Mouse (Mus musculus): ENCODE measurements around the gene Lrrc56. TPM values are rescaled to one million over a fixed set of nuclear protein-coding genes. Genes with fewer than 3 reads are reported as not detected.
"Not testable (repeated sequence)": the region's sequence is repeated elsewhere in the genome, so short reads cannot be mapped to it uniquely, and the experiment has no call there.

Gene Lrrc56
- total RNA-seq, 2 experiments from 2014 or later, result 8.8 to 9.9 TPM

DNA sequence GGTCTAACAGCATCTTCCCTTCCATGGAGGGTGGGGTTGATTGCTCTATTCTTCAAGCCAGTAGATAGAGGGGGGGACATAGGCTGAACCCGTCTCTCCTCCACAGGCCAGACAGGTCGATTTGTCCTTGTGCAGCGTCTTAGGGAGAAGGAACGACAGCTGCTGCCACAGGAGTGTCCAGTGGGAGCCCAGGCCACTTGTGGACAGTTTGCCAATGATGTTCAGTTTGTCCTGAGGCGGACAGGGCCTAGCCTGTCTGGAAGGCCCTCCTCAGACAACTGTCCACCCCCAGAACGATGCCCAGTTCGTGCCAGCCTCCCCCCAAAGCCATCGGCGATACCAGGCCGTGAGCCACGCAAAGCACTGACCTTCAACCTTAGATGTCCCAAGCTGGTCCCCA, 22.9 kb downstream of the Lrrc56 start:
- DNase-seq (ENCODE audit: low spot score in 2 of 2), result no peak

DNA sequence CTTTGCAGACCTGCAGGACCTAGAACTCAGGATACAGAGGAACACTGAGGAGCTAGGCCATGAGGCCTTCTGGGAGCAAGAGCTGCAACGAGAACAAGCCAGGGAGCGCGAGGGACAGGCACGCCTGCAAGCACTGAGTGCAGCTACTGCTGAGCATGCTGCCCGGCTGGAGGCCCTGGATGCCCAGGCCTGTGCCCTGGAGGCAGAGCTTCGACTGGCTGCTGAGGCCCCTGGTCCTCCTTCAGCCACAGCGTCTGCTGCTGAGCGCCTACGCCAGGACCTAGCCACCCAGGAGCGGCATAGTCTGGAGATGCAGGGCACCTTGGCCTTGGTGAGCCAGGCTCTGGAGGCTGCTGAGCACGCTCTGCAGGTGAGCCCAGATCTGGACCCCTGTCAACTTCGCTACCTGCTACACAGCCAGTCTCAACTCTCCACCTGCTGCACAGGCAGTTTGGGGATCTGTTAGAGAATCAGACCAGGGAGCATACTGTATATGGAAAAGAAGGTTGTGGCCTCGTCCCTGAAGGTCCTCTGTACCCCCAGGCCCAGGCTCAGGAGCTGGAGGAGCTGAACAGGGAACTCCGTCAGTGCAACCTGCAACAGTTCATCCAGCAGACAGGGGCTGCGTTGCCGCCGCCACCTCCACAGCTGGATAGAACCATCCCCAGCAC, 23.5 kb downstream of the Lrrc56 start:
- DNase-seq (ENCODE audit: low spot score in 2 of 2), result no peak

DNA sequence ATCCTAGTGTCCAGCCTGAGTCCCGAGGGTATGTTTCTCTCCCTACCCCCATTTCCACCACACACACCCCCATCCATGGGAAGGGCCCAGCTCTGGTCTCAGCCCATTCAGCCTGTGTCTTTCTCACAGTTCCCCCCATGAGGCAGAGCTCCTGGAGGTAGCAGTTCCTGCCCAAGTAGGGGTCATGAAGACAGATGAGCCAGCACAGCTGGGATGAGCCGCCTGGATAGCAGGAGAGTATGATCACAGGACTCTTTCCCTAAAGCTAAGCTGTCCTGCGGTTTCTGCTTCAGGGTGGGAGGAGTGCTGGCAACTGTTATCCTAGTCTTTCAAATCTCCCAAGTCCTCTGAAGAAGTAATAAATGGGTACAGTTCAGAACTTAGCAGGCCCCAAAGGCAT, 24.2 kb downstream of the Lrrc56 start:
- no peak for DNase-seq (ENCODE audit: low spot score in 2 of 2)

DNA sequence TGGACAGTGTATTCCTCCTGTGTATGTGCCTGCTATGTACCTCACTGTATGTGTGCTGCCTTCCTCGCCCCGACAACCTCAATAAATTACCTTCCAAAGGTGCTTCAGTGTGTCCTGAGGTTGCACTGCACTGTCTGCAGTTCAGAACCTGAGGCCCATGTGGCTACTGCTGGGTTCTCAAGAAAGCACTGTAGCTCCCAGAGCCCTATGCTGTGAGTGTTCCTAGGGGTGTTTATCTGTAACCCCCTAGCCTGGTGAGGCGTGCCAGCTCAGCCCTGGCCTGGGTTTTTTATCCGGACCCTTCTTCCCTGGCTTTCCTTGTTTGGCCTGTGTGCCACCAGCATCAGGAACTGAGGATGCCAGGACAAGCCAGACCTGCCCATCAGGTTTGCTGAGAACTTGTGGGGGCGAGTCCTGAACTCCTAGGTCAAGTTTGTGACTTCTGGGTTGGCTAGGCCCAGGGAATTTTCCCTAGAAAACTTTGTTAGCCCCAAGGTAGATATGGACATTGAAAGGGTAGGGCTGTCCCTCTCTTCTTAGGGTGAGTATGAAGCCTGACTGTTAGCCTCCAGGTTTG, 24.7 kb downstream of the Lrrc56 start:
- no peak for DNase-seq (ENCODE audit: low spot score in 2 of 2)

DNA sequence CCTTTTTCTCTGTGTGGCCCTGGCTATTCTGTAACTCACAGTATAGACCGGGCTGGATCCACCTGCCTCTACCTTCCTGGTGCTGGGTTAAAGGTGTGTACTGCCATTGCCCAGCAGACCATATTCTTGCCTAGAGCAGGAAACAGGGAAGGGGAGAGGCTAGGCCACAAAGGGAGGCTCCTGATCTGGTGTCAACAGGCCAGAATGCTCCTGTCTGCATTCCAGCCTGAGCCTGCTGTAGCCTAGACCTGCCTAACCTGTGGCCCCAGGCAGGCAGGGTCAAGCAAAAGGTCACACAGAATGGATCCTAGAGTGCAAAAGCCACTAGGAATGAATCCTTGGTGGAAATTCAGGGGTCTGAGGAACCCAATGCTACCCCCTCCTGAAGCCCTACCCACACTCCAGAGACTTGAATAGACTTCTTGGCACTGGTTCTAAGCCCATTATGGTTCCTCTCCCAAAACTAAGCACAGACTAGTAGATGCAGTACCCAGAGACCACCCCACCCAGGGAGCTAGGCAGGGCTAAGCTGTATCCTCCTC, 25.7 kb downstream of the Lrrc56 start:
- DNase-seq (ENCODE audit: low spot score in 2 of 2), result no peak

DNA sequence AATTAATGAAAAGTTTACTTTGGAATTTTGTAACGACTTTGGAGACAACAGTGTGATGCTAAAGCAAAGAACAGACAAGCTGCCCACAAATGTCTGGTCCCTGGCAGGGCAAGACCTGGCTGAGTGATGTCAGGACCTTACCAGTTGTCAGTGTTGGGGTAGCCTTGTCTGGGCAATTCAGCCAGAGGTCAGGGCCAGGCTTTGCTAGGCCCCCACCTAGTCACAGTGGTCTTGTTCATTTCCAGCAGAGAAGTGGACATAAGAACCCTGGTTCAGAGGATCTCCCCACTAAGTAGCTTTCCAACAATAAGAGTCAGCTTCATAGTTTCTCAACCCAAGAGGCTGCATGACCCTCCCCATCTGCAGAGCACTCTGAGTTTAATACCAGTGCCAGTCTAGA, 26.4 kb downstream of the Lrrc56 start:
- no peak for DNase-seq (ENCODE audit: low spot score in 2 of 2)

DNA sequence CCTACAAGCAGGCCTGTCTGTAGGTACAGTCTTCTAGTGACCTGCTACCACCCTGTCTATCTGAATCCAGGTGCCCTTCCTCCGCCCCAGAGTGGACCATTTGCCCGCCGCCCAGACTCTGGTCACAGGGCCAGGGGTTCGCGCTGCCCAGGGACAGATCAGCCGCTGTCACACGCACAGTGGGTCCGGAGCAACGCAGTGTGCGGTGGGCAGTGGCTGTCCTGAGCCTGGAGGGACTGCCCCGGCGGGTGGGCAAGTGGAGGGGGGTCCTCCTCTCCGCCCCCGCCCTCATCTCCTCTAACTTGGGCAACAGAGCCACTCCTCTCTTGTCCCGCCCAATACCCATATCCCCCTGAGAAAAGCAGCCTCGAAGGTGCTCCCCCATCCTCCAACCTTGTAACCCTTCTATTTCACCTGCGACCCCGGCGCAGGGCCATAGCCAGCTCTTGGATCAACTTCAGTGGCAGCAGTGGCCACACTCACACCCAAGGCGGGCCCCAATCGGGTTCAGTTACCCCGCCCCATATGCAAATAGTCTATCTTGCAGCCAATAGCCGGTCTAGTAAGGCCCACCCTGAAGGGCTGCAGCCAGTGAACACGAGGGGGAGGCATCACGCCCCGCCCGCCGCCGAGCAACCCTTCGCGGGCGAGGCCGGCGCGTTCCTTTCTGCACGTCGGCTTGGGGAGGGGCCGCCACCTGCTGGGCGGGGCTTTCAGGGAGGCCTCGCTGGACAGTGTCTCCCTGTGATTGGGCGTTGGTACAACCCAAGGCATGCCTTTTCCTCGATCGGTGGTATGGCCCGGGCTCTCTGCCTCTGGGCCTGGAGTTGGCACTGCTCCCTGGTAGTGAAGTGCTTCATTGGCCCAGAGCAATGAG, 27.5 kb downstream of the Lrrc56 start:
- peak; percentile 90 to 96 for DNase-seq (ENCODE audit: low spot score in 2 of 2)

DNA sequence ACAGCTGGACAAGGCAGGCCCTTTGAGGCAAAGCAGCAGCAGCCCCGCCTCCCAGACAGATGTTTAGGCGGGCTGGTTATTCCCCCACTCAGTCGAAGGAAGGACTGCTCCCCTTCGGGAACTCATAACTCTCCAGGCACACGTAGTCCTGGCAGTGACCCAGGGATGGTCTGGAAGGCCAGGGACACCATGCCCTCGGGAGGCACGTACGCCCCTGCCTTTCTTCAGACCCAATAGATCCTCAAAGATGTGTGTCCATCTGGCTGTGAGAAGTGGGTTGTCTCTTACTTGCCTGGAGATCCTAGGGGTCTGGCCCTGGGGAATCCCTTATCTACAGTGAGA, 28.1 kb downstream of the Lrrc56 start:
- no peak for DNase-seq (ENCODE audit: low spot score in 2 of 2)

DNA sequence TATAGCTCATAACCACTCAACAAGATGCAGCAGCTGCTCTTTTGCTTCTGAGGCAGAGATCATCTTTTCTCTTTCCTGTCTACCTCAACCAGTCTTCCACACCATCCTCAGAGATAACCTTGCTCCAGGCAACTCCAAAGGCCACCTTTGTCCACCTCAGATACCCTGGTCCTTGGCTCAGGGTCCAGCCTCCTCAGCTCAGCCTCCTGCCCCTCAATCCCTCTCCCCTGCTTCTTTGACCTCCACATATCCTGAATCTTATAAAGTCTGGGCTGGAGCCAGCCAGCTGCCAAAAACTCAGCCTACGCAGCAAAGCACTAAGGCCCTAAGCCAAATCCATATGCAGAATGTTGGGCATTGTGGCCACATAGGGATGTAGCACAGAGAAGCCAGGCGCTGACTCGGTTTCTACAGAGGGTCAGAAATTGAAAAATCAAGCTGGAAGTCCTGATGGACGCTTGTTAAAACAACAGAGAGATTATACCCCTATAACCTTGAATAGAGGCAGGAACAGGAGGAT, 28.8 kb downstream of the Lrrc56 start:
- no peak for DNase-seq (ENCODE audit: low spot score in 2 of 2)

DNA sequence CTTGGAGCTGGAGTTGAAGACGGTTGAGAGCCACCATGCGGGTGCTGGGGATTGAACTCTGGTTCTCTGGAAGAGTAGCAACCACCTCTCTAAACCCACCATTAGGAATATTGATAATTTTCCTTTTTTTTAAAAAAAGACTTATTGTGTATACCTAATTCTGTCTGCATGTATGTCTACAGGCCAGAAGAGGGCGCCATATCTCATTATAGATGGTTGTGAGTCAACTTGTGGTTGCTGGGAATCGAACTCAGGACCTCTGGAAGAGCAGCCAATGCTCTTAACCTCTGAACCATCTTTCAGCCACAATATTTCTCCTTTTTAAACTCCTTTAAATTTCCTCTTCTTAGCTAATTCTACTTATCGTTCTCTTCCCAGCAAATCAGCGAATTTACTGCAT, 32.6 kb downstream of the Lrrc56 start:
- no peak for DNase-seq (ENCODE audit: low spot score in 2 of 2)

DNA sequence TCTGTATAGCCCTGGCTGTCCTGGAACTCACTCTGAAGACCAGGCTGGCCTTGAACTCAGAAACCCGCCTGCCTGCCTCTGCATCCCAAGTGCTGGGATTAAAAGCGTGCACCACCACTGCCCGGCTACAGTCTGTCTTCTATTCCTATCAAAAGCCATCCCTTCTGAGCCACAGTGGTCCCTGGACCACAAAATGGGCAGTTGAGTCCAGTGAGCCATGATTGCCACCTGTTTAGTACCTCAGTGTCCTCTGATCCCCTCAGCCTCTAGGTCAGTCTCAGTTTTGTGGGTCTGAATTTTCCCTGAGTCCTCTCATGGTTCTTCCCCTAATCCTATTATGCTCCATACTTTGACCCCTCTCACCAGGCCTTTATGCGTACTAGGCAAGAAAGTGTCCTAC, 33.8 kb downstream of the Lrrc56 start:
- no peak for DNase-seq (ENCODE audit: low spot score in 2 of 2)

DNA sequence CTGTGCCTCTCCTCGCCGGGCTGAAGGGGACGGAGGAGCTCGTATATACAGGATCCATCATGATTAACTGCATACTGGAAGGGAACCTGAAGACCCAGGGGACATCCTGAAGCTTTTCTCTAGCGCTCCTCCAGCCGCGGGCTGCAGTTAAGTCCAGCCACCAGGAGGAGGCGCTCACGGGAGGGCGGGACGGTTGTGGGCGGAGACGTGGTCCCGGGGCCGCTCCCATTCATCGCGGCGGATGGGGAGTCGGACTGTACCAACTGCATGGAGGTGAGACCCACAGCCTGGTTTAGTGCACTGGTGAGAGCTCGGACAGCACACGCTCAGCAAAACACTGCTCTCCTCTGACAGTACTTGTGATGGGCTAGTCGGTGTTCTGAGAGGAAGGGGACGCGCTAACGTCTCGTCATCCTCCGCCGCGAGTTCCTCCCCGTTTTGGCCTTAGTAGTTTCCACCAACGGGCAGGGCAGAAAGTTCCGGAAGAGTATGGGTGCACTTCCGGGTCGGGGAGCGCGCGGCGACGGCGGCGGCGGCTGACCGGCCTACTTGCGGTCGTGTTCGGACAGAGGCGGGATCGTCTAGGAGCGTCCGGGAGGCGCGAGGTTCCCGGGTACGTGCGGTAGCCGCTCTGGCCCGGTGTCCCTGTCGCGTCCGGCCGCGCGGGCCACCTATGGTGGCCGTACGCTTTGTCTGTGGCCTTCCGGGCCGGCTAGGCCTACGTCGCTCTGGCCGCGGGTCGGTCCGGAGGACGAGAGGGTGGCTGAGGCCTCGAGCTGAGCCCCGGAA, 34.5 kb downstream of the Lrrc56 start, which contains the start of gene Phrf1:
Phrf1 (plus strand) TSS at position 506 of the 789 bp plus-strand sequence.
- peak; percentile 88 to 93 for DNase-seq (ENCODE audit: low spot score in 2 of 2)

DNA sequence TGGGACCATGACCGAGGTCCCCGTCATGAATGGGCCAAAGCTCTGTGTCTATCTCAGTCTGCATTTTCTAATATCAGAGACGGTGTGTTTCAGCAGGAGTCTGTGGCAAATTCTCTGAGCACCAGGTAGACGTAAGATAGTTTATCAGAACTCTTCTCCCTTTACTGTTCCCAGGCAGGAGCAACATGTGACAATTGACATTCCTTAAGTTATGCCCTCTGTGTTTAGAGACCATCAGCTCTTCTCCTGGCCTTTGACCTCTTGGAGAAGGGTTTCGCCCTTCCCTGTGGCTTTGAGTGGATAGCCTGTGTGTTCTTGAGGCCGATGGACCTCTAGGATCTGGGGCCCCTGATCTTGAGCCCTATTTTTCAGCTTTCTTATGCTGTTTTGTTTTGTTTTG, 35.7 kb downstream of the Lrrc56 start:
- no peak for DNase-seq (ENCODE audit: low spot score in 2 of 2)

DNA sequence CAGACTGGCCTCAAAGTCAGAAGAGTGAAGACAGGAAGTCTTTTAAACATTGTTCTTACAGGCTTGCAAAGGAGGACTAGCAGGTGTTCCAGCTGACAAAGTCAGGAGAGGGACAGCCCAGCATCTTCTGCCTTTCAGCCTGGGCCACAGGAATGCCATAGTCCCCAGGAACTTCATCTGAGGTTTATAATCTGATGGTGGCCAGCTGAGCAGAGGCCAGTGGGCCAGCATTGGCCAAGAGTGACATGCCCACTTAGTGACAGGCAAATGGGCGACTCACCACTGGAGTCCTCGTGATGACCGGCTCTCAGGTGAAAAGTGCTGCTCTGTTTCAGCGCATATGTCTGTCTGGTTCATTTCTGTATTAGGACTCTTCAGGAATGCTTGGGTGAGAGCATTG, 36.6 kb downstream of the Lrrc56 start:
- no peak for DNase-seq (ENCODE audit: low spot score in 2 of 2)

DNA sequence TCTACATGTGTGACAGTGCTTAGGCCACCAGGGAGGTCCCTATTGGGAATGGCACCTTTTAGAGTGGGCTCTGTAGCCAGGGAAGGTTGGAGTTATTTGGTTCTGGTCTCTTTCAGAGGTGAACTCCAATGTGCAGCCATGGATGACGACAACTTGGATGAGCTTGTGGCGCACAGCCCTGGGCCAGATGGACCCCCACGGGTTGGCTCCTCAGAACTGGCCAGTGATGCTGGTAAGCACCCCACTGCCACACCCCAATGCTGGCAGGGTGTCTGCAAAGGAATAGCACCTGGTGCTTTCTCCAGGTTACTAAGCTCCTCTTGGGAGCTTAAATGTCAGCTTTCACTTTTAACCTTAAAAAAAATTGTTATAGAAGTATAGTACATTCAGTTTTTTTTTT, 37.2 kb downstream of the Lrrc56 start:
- no peak for DNase-seq (ENCODE audit: low spot score in 2 of 2)

DNA sequence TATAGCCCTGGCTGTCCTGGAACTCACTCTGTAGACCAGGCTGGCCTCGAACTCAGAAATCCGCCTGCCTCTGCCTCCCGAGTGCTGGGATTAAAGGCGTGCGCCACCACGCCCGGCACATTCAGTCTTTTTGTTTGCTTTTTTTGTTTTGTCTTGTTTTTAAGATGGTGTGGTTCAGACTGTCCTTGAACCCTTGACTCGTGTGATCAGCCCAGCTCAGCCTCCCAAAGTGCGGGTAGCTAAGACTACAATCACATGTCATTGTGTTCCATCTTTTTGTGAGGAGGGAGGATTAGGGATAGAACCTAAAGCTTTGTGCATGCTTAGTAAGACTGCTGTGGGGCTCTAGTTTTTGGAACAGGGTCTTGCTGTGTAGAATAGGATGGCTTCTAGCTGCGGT, 37.6 kb downstream of the Lrrc56 start:
- DNase-seq (ENCODE audit: low spot score in 2 of 2), result no peak

DNA sequence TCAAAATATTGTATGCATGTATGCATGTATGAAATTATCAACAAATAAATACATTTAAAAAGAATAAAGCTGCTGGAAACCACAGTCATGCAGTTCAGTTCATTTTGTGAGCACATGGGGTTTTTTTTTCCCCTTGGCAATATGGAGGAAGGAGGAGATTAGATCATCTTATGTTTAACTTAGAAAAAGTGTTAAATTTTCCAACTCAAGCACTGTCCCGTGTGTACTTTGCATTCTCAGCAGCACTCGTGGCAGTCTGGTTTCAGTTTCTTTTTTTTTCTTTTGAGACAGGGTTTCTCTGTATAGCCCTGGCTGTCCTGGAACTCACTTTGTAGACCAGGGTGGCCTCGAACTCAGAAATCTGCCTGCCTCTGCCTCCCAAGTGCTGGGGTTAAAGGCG, 56.5 kb downstream of the Lrrc56 start:
- not testable (repeated sequence) for DNase-seq (ENCODE audit: low spot score in 2 of 2)

DNA sequence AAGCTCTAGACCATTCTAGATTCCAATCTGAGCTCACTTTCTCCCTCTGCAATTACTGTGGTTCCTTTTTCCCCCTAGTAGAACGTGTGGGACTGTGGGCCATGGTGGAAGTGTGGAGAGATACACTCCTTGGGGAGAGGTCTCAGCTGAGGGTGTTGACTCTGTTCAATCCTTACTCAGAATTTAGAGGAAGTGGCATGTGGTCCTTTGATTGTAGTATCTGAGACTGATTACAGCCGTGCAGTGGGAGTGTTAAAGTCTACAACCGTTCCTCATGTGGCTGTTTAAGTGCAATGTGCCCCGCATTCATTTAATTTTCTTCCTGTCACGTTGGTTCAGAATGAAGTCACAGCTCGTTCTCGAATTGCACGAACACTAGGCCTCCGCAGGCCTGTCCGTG, 62.2 kb downstream of the Lrrc56 start:
- DNase-seq (ENCODE audit: low spot score in 2 of 2), result no peak
